Mouse (Mus musculus) kidney, postnatal 36 days (tissue): ENCODE results near the gene Htr1b.

Source experiments
- DNase-seq, 2 experiments: peaks; one replicate each; pipeline ENCODE4 v3.0.0; 2021 to 2022; ENCODE audit warnings: mixed read lengths in 2 of 2

The Htr1b gene

DNA sequence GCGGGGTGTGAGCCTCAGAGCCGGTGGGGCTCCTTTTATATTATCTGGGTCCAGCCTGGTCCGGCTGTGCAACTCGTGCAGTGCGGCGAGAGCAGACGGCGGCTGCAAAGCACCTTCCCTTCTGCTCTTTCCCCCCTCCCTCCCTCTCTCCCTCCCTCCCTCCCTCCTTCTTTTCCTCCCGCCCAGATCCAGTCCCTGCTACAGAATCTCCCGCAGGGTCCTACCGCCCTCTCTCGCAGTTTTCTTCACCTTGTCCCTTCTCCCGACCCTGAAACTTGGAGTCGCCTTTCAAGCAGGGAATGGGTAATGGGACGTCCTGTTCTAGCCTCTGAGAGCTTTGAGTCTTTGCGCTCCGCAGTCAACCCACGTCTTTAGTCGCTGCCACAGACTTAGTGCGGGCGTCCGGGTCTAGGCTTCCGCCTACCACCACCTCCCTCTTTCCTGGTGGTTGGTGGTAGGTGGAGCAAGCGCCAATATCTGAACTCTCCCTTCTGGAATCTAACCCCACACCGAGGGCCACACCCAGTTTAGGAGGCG is at the start of gene Htr1b:
Gene Htr1b (minus strand): TSS at position 392 of the 537 bp plus-strand sequence.
- DNase-seq, result peak; percentile 8 to 24

DNA sequence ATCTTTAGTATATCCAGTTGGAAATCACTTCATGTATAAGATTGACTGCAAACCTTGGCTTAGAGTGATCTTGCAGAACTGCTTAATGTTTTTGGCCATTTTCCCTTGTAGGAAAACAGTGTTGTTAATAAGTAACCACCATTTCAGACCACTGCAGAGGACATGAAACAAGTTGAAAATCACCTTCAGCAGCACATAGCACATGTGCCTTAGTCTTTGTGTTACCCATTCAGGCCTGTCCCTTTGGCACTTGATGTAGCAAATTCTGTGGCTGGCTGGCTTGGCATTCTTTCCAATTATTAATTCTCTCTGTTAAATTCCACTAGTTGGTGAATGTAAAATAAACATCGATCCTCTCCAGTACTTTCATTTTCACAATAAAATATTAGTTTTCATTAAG is 43.1 kb upstream of the Htr1b start:
- peak; percentile 20 to 60 for DNase-seq

- no peak for DNase-seq
These were observed 3.9 kb upstream of the Htr1b start for GRCm38 (mm10) chr9:81637486-81637885.

GRCm38 (mm10) chr9:81635109-81635508 is 1.5 kb upstream of the Htr1b start:
- DNase-seq, result peak; percentile 19 to 57

DNA sequence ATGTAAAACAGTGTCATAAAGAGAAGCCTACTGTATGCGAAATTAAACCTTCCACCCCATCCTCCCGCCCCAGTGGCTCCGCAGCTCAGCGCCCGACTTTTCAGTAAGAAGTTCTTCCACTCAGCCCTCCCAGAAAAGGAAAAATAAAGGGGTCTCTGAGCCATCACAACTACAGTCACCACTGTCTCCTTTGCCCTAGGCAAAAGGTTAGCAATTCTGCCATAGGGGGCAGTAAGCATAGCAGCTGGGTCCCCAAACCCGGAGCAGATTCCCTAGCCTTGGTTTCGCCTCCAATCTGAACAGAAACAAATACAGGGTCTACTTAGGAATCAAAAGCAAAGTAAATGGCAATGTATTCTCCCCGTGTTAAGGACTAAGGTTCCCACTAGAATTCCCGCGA is 535 bp upstream of the Htr1b start:
- DNase-seq, result no peak

DNA sequence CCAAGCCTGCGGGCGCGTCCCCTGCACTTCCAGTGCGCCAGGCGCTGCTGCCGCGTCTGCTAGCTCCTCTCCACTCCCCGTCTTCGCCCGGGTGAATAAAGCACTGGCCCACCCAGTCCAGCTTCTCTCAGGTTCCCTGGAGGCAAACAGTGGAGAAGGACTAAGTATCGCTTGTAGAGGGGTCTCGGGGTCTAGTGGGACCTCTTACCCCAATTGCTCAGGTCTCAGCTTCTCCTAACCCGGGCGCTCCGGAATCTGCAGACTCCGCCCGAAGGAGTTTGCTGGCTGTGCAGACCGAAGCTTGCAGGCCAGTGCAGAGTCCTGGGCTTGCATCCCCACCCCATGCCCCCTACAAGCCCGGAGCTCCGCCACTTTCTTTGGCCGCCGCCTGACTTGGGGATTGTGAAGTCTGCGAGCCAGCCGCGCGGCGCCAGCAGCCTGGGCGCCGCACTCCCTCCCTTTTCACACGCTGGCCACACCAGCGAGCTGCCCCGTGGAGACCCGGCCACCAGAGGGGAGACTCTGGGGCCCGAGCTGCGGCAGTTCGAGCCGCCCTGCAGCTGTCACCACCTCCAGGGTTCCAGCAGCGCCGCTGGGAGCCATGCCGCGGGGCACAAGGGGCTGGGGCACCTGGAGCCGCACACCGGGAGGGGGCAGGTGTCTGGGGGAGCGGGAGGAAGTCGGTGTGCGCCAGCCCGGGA is 742 bp downstream of the Htr1b start:
- DNase-seq, result peak in 1 of 2 experiments; percentile 22

GRCm38 (mm10) chr9:81632191-81632735 is 1.4 kb downstream of the Htr1b start:
- DNase-seq, result peak in 1 of 2 experiments; percentile 18

- DNase-seq, result peak in 1 of 2 experiments; percentile 28
These were observed 2.0 kb downstream of the Htr1b start for GRCm38 (mm10) chr9:81631581-81632091.

DNA sequence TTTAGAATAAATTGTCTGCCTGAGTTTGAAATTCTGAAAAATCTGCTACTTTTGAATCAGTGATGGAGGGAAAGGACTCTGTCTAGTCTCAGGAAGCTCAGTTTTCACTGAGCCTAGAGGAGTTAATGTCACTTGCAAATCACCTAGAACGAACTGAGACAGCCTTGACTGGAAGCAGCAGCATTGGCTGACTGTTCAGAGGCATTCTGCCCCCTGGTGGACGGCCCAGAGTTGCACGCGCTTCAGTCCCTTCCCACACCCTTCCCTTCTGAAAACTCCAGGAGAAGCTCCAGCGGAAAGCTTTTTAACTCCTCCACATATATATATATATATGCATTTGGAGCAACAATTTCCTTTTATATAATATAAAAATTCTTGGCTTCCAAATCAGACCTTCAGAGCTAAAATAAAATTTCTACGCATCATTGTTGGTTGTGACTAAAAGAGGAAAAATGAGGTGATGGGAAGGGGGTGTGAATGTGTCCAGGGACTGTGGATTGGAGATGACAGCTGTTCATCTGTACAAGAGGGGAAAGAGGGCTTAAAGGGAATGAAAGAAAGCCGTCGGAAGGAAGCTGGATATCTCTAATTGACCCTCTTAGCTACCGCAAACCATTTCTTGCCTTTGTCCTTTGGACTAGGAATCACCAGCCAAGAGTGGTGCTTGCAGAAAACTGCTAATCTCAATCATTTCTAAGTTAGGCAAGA is 6.6 kb downstream of the Htr1b start:
- DNase-seq, result peak; percentile 43 to 90

DNA sequence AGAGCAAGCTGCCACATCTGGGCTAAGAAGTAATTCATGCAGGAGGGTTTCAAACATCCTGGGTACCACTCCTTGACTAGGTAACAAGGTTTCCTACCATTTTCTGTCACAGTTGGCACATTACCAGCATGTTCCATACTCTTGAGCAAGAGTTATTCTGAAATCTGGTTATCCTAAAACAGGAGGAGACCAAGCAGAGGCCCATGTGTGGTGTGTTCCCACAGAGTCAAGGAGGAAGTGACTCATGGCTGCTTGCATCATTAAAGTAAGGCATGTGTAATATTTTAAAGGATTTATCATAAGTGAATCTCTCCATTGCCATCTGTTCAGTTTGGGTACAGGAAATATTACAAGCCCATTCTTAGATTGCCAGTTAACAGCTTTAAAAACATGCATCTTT is 7.7 kb downstream of the Htr1b start:
- DNase-seq, result no peak

DNA sequence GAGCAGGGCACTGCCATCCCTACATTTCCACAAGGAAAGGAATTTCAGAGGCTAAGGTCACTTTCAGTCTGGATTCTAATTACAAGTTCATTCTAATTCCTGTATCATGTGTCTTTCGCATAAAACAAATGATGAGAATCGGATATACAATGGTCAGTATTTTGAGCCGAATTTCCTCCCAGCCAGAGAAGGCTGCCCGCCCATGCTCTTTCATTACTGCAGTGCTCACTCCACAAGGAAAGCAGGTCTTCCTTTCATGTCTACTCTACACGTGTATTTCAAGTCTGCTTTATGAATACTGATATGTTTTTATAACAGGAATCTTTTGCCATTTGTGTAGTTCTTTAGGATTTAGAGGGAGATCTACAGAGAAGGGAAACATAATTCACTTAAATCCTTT is 10.8 kb downstream of the Htr1b start:
- DNase-seq, result no peak

DNA sequence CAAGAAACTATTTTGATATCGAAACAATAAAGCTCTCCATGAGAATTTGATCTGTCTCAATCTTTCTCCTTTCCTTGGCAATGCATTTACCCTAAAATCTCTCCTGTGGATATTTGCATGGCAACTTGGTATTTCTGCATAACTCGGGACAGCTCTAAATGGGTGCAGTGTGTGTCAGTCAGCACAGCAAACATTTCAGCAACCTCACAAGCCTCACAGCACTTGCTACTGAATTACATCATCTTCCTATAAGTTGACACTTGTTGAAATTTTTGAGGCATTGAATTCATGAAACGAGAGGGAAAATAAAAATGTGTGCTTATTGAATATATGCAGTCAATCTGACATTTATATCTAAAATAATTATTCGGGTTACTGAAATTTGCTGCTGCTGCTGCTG is 22.6 kb downstream of the Htr1b start:
- DNase-seq, result no peak
